In the genomic region with DNA sequence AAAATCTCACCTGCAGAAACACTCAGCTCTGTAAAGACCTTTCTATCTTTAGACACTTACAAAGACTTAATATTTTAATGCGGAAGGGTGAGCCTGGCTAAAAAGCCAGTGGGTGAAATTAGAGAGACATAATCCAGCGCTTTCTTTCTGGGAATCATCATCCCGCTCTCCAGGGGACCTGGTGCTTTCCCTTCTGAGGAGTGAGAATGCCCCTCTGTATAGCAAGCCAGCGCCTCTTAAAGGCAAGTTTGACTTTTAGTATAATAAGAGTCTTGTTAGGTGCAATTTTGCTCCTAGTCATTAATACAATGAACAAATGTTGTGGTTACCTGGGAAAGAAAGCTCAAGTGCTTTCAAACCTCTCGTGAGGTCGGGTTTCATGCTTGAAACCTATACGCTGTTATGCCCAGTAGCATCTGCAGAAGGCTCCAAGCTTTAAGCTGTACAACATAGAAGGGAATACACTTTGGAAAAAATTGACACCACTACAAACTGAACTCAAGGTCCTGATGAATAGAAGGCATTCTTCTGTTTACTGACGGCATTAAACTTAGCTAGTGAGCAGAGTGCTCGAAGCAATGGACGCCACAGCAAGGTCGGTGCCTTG, we compare ENCODE assay signal across 35 mouse cellular contexts. TPM values are rescaled to one million over a fixed set of nuclear protein-coding genes. Genes with fewer than 3 reads are reported as not detected.
DNase-seq lines count a peak whose midpoint lies in the region; ATAC-seq and TF ChIP-seq lines count a peak whose summit lies in the region.
"Had no signal": no experiment of that assay in that cellular context is flagged by ENCODE, and none has a peak within 500 bp of the region (broad histone marks: within the 10 kb centered on the region; RNA-seq: fewer than 3 reads in every experiment).

No protein-coding gene starts in this region.

- H3K9me3 ChIP-seq in liver, embryonic 12.5 days (replicated peaks), result no peaks in the 10 kb centered on the region
- H3K9me3 ChIP-seq in liver, postnatal 0 days (ENCODE audit: low read length), result no peaks in the 10 kb centered on the region
- no peaks in the 10 kb centered on the region for H3K9me3 ChIP-seq in midbrain, embryonic 14.5 days (ENCODE audit: control insufficient read depth, low read length)
- H3K9me3 ChIP-seq in midbrain, postnatal 0 days (ENCODE audit: low read length), result no peaks in the 10 kb centered on the region
- H3K9me3 ChIP-seq in limb, embryonic 13.5 days, result no peaks in the 10 kb centered on the region
- H3K9me3 ChIP-seq in neural tube, embryonic 15.5 days (replicated peaks), result no peaks in the 10 kb centered on the region
- H3K9me3 ChIP-seq: heart, embryonic 13.5 days; hindbrain, embryonic 10.5 days; megakaryocyte, embryonic 14.5 days; midbrain, embryonic 13.5 days had no signal

- TF ChIP-seq EP300 in liver, postnatal 0 days (IDR thresholded peaks at IDR 0.05; ENCODE audit: low read depth), result no peak

- peaks cover 94% of the 10 kb centered on the region for H3K4me1 ChIP-seq in liver, embryonic 12.5 days
- H3K4me1 ChIP-seq in liver, postnatal 0 days (ENCODE audit: insufficient read depth), result peaks cover 13% of the 10 kb centered on the region
- peaks cover 6% of the 10 kb centered on the region; the same call in 1 of the 2 replicates for H3K4me1 ChIP-seq in midbrain, embryonic 14.5 days (ENCODE audit: control insufficient read depth, insufficient read depth, low read length)
- H3K4me1 ChIP-seq in midbrain, postnatal 0 days (ENCODE audit: insufficient read depth, low read length), result no peaks in the 10 kb centered on the region
- peaks cover 26% of the 10 kb centered on the region for H3K4me1 ChIP-seq in limb, embryonic 13.5 days
- 0 out of 2 replicates have a peak, but pooled peaks cover 8% of the 10 kb centered on the region for H3K4me1 ChIP-seq in neural tube, embryonic 15.5 days
- H3K4me1 ChIP-seq: hindbrain, embryonic 10.5 days had no signal

- TF ChIP-seq CTCF in liver, postnatal 0 days (IDR thresholded peaks at IDR 0.05; ENCODE audit: low read depth), result no peak
- no peak for TF ChIP-seq CTCF in midbrain, postnatal 0 days (IDR thresholded peaks at IDR 0.05)

- no peaks in the 10 kb centered on the region for H3K27me3 ChIP-seq in liver, embryonic 12.5 days (replicated peaks)
- no peaks in the 10 kb centered on the region for H3K27me3 ChIP-seq in liver, postnatal 0 days (ENCODE audit: insufficient read depth, low read length)
- H3K27me3 ChIP-seq in midbrain, embryonic 14.5 days (ENCODE audit: control insufficient read depth, insufficient read depth, low read length), result no peaks in the 10 kb centered on the region
- H3K27me3 ChIP-seq in midbrain, postnatal 0 days (ENCODE audit: insufficient read depth, low read length), result no peaks in the 10 kb centered on the region
- no peaks in the 10 kb centered on the region for H3K27me3 ChIP-seq in limb, embryonic 13.5 days
- H3K27me3 ChIP-seq in neural tube, embryonic 15.5 days (replicated peaks), result no peaks in the 10 kb centered on the region
- H3K27me3 ChIP-seq: heart, embryonic 13.5 days; megakaryocyte, embryonic 14.5 days; midbrain, embryonic 13.5 days had no signal

- no peak for DNase-seq in liver, postnatal 0 days
- peak; percentile 14 for DNase-seq in midbrain, embryonic 14.5 days
- DNase-seq in midbrain, postnatal 0 days (ENCODE audit: low spot score), result no peak
- DNase-seq in gastrocnemius, adult 18-20 months (ENCODE audit: low spot score), result no peak
- DNase-seq: adrenal gland, postnatal 25 days; B cell, adult 2 months; cerebellum, adult 11-12 months; cerebellum, adult 9-11 months; embryo, embryonic 11 days; gastrocnemius, postnatal 10 days; heart, postnatal 10 days; kidney, adult 18-20 months; layer of hippocampus, adult 9-11 months; right cerebral cortex, adult 18-20 months; spleen, adult 18-20 months; thymus, adult 2 months; thymus, postnatal 4 days had no signal

- H3K4me2 ChIP-seq in liver, embryonic 12.5 days, result no peak overlapping the region
- H3K4me2 ChIP-seq in liver, postnatal 0 days (ENCODE audit: low read depth, low read length), result no peak overlapping the region
- no peak overlapping the region for H3K4me2 ChIP-seq in midbrain, embryonic 14.5 days (ENCODE audit: low read length)
- H3K4me2 ChIP-seq in midbrain, postnatal 0 days (ENCODE audit: low read depth, low read length, poor library complexity, severe bottlenecking), result no peak overlapping the region
- H3K4me2 ChIP-seq in limb, embryonic 13.5 days (replicated peaks), result peak overlapping the region; percentile 12; the same call in 1 of the 2 replicates
- H3K4me2 ChIP-seq in neural tube, embryonic 15.5 days, result no peak overlapping the region
- H3K4me2 ChIP-seq: heart, embryonic 13.5 days; midbrain, embryonic 13.5 days had no signal

- H3K9ac ChIP-seq in liver, embryonic 12.5 days, result no peak overlapping the region
- no peak overlapping the region for H3K9ac ChIP-seq in liver, postnatal 0 days (replicated peaks)
- no peak overlapping the region for H3K9ac ChIP-seq in midbrain, embryonic 14.5 days (replicated peaks; ENCODE audit: low read length)
- H3K9ac ChIP-seq in midbrain, postnatal 0 days (replicated peaks; ENCODE audit: low read length, poor library complexity, severe bottlenecking), result no peak overlapping the region
- no peak overlapping the region for H3K9ac ChIP-seq in limb, embryonic 13.5 days
- no peak overlapping the region for H3K9ac ChIP-seq in neural tube, embryonic 15.5 days (replicated peaks)
- H3K9ac ChIP-seq: heart, embryonic 13.5 days; midbrain, embryonic 13.5 days had no signal

- 90% methylated on average over 11 of the region's 11 CpGs for WGBS in liver, embryonic 12.5 days (ENCODE audit: insufficient replicate concordance)
- WGBS in liver, postnatal 0 days (ENCODE audit: insufficient replicate concordance), result 89% methylated on average over 11 of the region's 11 CpGs
- WGBS in midbrain, embryonic 14.5 days, result 40% methylated on average over 11 of the region's 11 CpGs
- WGBS in midbrain, postnatal 0 days, result 33% methylated on average over 11 of the region's 11 CpGs
- 42% methylated on average over 11 of the region's 11 CpGs for WGBS in limb, embryonic 13.5 days
- 78% methylated on average over 11 of the region's 11 CpGs for WGBS in neural tube, embryonic 15.5 days

- H3K4me3 ChIP-seq in liver, embryonic 12.5 days, result no peak overlapping the region
- no peak overlapping the region for H3K4me3 ChIP-seq in liver, postnatal 0 days (ENCODE audit: low read depth, low read length)
- no peak overlapping the region for H3K4me3 ChIP-seq in midbrain, embryonic 14.5 days (replicated peaks; ENCODE audit: low read depth, low read length)
- H3K4me3 ChIP-seq in midbrain, postnatal 0 days (ENCODE audit: low read depth, low read length), result no peak overlapping the region
- no peak overlapping the region for H3K4me3 ChIP-seq in limb, embryonic 13.5 days
- H3K4me3 ChIP-seq in neural tube, embryonic 15.5 days (replicated peaks), result no peak overlapping the region
- H3K4me3 ChIP-seq: heart, embryonic 13.5 days; hindbrain, embryonic 10.5 days; megakaryocyte, embryonic 14.5 days; midbrain, embryonic 13.5 days had no signal

- H3K36me3 ChIP-seq in liver, embryonic 12.5 days, result peaks cover 63% of the 10 kb centered on the region
- peaks cover 20% of the 10 kb centered on the region for H3K36me3 ChIP-seq in liver, postnatal 0 days (replicated peaks; ENCODE audit: insufficient read depth, low read length)
- H3K36me3 ChIP-seq in midbrain, embryonic 14.5 days (ENCODE audit: control insufficient read depth, insufficient read depth, low read length), result peaks cover 13% of the 10 kb centered on the region
- H3K36me3 ChIP-seq in midbrain, postnatal 0 days (ENCODE audit: insufficient read depth, low read length), result peaks cover 9% of the 10 kb centered on the region; the same call in 1 of the 2 replicates
- peaks cover 30% of the 10 kb centered on the region for H3K36me3 ChIP-seq in limb, embryonic 13.5 days
- peaks cover 21% of the 10 kb centered on the region for H3K36me3 ChIP-seq in neural tube, embryonic 15.5 days

- ATAC-seq in liver, embryonic 12.5 days, result no peak
- no peak for ATAC-seq in liver, postnatal 0 days
- ATAC-seq in midbrain, embryonic 14.5 days (ENCODE audit: low FRiP score, low TSS enrichment), result no peak
- no peak for ATAC-seq in midbrain, postnatal 0 days (ENCODE audit: low FRiP score)
- no peak; the same call in 1 of the 2 replicates for ATAC-seq in limb, embryonic 13.5 days (ENCODE audit: low FRiP score, low read depth)
- ATAC-seq in neural tube, embryonic 15.5 days (ENCODE audit: low FRiP score), result no peak
- ATAC-seq: forebrain, embryonic 16.5 days; hindbrain, embryonic 16.5 days; midbrain, embryonic 13.5 days had no signal

- peak overlapping the region; percentile 52 for H3K27ac ChIP-seq in liver, embryonic 12.5 days
- no peak overlapping the region for H3K27ac ChIP-seq in liver, postnatal 0 days (ENCODE audit: low read depth)
- H3K27ac ChIP-seq in midbrain, embryonic 14.5 days (replicated peaks; ENCODE audit: low read depth, low read length), result no peak overlapping the region
- H3K27ac ChIP-seq in midbrain, postnatal 0 days (ENCODE audit: low read depth, low read length), result no peak overlapping the region
- H3K27ac ChIP-seq in limb, embryonic 13.5 days, result peak overlapping the region; percentile 0; the same call in 1 of the 2 replicates
- no peak overlapping the region for H3K27ac ChIP-seq in neural tube, embryonic 15.5 days (replicated peaks)
- H3K27ac ChIP-seq: heart, embryonic 13.5 days; hindbrain, embryonic 10.5 days; kidney, postnatal 0 days; midbrain, embryonic 13.5 days had no signal

RNA-seq across cellular contexts. Expression of a gene that starts 21.8 kb away (rescaled TPM):
- polyA plus RNA-seq in liver, embryonic 12.5 days (2016; fragmentation: Nextera tagmentation; extraction: Ambion mirVana), result 291 and 307 TPM in 2 replicates
- 173 and 176 TPM in 2 replicates for polyA plus RNA-seq in liver, postnatal 0 days (2015; fragmentation: Nextera tagmentation; extraction: Ambion mirVana)
- polyA plus RNA-seq in midbrain, embryonic 14.5 days (2014; fragmentation: Nextera tagmentation; extraction: Ambion mirVana), result 250 and 272 TPM in 2 replicates
- 131 and 149 TPM in 2 replicates for total RNA-seq in midbrain, postnatal 0 days (2014; rRNA removed)
- polyA plus RNA-seq in midbrain, postnatal 0 days (2015; fragmentation: Nextera tagmentation; extraction: Ambion mirVana), result 339 and 343 TPM in 2 replicates
- 310 and 318 TPM in 2 replicates for polyA plus RNA-seq in limb, embryonic 13.5 days (2015; fragmentation: Nextera tagmentation; extraction: Ambion mirVana)
- total RNA-seq in gastrocnemius, adult 18-20 months (2021), result 100 to 1,000 TPM; 171 to 175 TPM
- polyA plus RNA-seq in neural tube, embryonic 15.5 days (2015; fragmentation: Nextera tagmentation; extraction: Ambion mirVana), result 346 and 374 TPM in 2 replicates

RNA-seq across cellular contexts. Expression of a gene that starts 45.3 kb away (rescaled TPM):
- 3.2 and 3.3 TPM in 2 replicates for polyA plus RNA-seq in liver, embryonic 12.5 days (2016; fragmentation: Nextera tagmentation; extraction: Ambion mirVana)
- 2.3 and 2.9 TPM in 2 replicates for polyA plus RNA-seq in liver, postnatal 0 days (2015; fragmentation: Nextera tagmentation; extraction: Ambion mirVana)
- 5.8 and 7.0 TPM in 2 replicates for polyA plus RNA-seq in midbrain, embryonic 14.5 days (2014; fragmentation: Nextera tagmentation; extraction: Ambion mirVana)
- total RNA-seq in midbrain, postnatal 0 days (2014; rRNA removed), result 7.8 and 8.5 TPM in 2 replicates
- polyA plus RNA-seq in midbrain, postnatal 0 days (2015; fragmentation: Nextera tagmentation; extraction: Ambion mirVana), result 5.8 and 6.6 TPM in 2 replicates
- polyA plus RNA-seq in limb, embryonic 13.5 days (2015; fragmentation: Nextera tagmentation; extraction: Ambion mirVana), result 6.0 and 6.1 TPM in 2 replicates
- 10 to 100 TPM in 1 of 2 experiments, 1 to 10 TPM in 1; 7.6 to 10.2 TPM for total RNA-seq in gastrocnemius, adult 18-20 months (2021)
- polyA plus RNA-seq in neural tube, embryonic 15.5 days (2015; fragmentation: Nextera tagmentation; extraction: Ambion mirVana), result 8.6 and 11.1 TPM in 2 replicates

RNA-seq across cellular contexts. Expression of a gene that starts 59.8 kb away (rescaled TPM):
- not detected in 2 replicates for polyA plus RNA-seq in liver, embryonic 12.5 days (2016; fragmentation: Nextera tagmentation; extraction: Ambion mirVana)
- not detected in 2 replicates for polyA plus RNA-seq in liver, postnatal 0 days (2015; fragmentation: Nextera tagmentation; extraction: Ambion mirVana)
- 3.4 and 5.5 TPM in 2 replicates for polyA plus RNA-seq in midbrain, embryonic 14.5 days (2014; fragmentation: Nextera tagmentation; extraction: Ambion mirVana)
- total RNA-seq in midbrain, postnatal 0 days (2014; rRNA removed), result 1.3 and 3.2 TPM in 2 replicates
- polyA plus RNA-seq in midbrain, postnatal 0 days (2015; fragmentation: Nextera tagmentation; extraction: Ambion mirVana), result 3.2 and 3.6 TPM in 2 replicates
- polyA plus RNA-seq in limb, embryonic 13.5 days (2015; fragmentation: Nextera tagmentation; extraction: Ambion mirVana), result 0.18 TPM in 1 of 2 replicates, not detected in the other
- not detected for total RNA-seq in gastrocnemius, adult 18-20 months (2021)
- polyA plus RNA-seq in neural tube, embryonic 15.5 days (2015; fragmentation: Nextera tagmentation; extraction: Ambion mirVana), result not detected in 2 replicates
- total RNA-seq: adrenal gland, adult 18-20 months; adrenal gland, postnatal 25 days; gastrocnemius, postnatal 10 days; heart, adult 8-10 months; heart, postnatal 10 days had no signal
- polyA plus RNA-seq: gonadal fat pad, adult 2 months; heart, embryonic 13.5 days; intestine, embryonic 14.5 days; kidney, postnatal 0 days; large intestine, adult 2 months; limb, embryonic 11.5 days; lung, embryonic 16.5 days; neural tube, embryonic 11.5 days; thymus, adult 2 months had no signal

RNA-seq across cellular contexts. Expression of a gene that starts 60.0 kb away (rescaled TPM):
- 19.9 and 20.1 TPM in 2 replicates for polyA plus RNA-seq in liver, embryonic 12.5 days (2016; fragmentation: Nextera tagmentation; extraction: Ambion mirVana)
- polyA plus RNA-seq in liver, postnatal 0 days (2015; fragmentation: Nextera tagmentation; extraction: Ambion mirVana), result 10.2 and 12.1 TPM in 2 replicates
- polyA plus RNA-seq in midbrain, embryonic 14.5 days (2014; fragmentation: Nextera tagmentation; extraction: Ambion mirVana), result 38.9 and 43.1 TPM in 2 replicates
- 41.8 and 46.6 TPM in 2 replicates for total RNA-seq in midbrain, postnatal 0 days (2014; rRNA removed)
- 39.5 and 40.0 TPM in 2 replicates for polyA plus RNA-seq in midbrain, postnatal 0 days (2015; fragmentation: Nextera tagmentation; extraction: Ambion mirVana)
- 7.3 and 7.6 TPM in 2 replicates for polyA plus RNA-seq in limb, embryonic 13.5 days (2015; fragmentation: Nextera tagmentation; extraction: Ambion mirVana)
- total RNA-seq in gastrocnemius, adult 18-20 months (2021), result 10 to 100 TPM; 18.3 to 24.3 TPM
- 33.7 and 36.1 TPM in 2 replicates for polyA plus RNA-seq in neural tube, embryonic 15.5 days (2015; fragmentation: Nextera tagmentation; extraction: Ambion mirVana)

Comparison
In these comparisons a context has a peak if more than half of its experiments do, and no peak if none do; other contexts are left out.
1. H3K27ac ChIP-seq: peak in liver, embryonic 12.5 days (single experiment) and limb, embryonic 13.5 days (single experiment); none in liver, postnatal 0 days (single experiment), midbrain, embryonic 14.5 days (single experiment), midbrain, postnatal 0 days (single experiment) and neural tube, embryonic 15.5 days (single experiment).